Mouse (Mus musculus) C2C12 (cell line): ENCODE measurements around the gene Cstl1.

Experiments used
- CTCF ChIP-seq: IDR thresholded peaks from one replicate; pipeline ENCODE4 v1.5.1; 2011; ENCODE audit not compliant: control insufficient read depth, insufficient read depth, insufficient read length
- FOSL1 ChIP-seq: IDR thresholded peaks from one replicate; pipeline ENCODE4 v1.8.0; 2011; ENCODE audit warnings: mild to moderate bottlenecking, low read length; ENCODE audit not compliant: poor library complexity, insufficient read depth, severe bottlenecking
- MAX ChIP-seq: IDR thresholded peaks from one replicate; pipeline ENCODE4 v1.6.1; 2011; ENCODE audit warnings: mild to moderate bottlenecking, control low read depth
- MYOD1 ChIP-seq: IDR thresholded peaks from one replicate; pipeline ENCODE4 v1.6.1; 2011; ENCODE audit warnings: low read depth; ENCODE audit not compliant: control insufficient read depth, insufficient read length

- TF ChIP-seq MYOD1 (no peak), CTCF (no peak), FOSL1 (no peak), MAX (no peak)
These were observed 37.8 kb upstream of the Cstl1 start for GRCm38 (mm10) chr2:148712326-148712725.
